Mouse (Mus musculus) midbrain, embryonic 11.5 days (tissue): ENCODE data around the gene Abcc6. TPM values are rescaled to one million over a fixed set of nuclear protein-coding genes. Genes with fewer than 3 reads are reported as not detected.
"Not testable (repeated sequence)": the region's sequence is repeated elsewhere in the genome, so short reads cannot be mapped to it uniquely, and the experiment has no call there.

Experiments used
- ATAC-seq: fragments of 200-750 bp; cut with Nextera tagmentation; 2 replicates; pipeline ENCODE4 v1.8.0; 2017; ENCODE audit warnings: moderate TSS enrichment, moderate library complexity; ENCODE audit not compliant: low FRiP score
- DNase-seq: peaks from one replicate; pipeline ENCODE4 v3.0.0; 2015; ENCODE audit warnings: low spot score; ENCODE audit errors: missing footprints
- H3K27ac ChIP-seq: fragments of 300-500 bp; sonication (generic); 2 replicates; pipeline ENCODE4 v1.5.1; 2014; ENCODE audit warnings: low read depth, low read length
- H3K27me3 ChIP-seq: fragments of 300-500 bp; sonication (generic); 2 replicates; pipeline ENCODE4 v1.6.1; 2014; ENCODE audit warnings: mild to moderate bottlenecking, low read length, moderate library complexity, mixed read lengths; ENCODE audit not compliant: control insufficient read depth, insufficient read depth
- H3K36me3 ChIP-seq: fragments of 300-500 bp; sonication (generic); 2 replicates; pipeline ENCODE4 v1.6.1; 2014; ENCODE audit warnings: mild to moderate bottlenecking, low read length, moderate library complexity, mixed read lengths; ENCODE audit not compliant: control insufficient read depth, insufficient read depth
- H3K4me1 ChIP-seq: fragments of 300-500 bp; sonication (generic); 2 replicates; pipeline ENCODE4 v1.6.1; 2014; ENCODE audit warnings: low read length; ENCODE audit not compliant: control insufficient read depth, insufficient read depth
- H3K4me2 ChIP-seq: fragments of 300-500 bp; sonication (generic); 2 replicates; pipeline ENCODE4 v1.6.1; 2014; ENCODE audit warnings: mild to moderate bottlenecking, moderate library complexity
- H3K4me3 ChIP-seq: fragments of 300-500 bp; sonication (generic); 2 replicates; pipeline ENCODE4 v1.5.1; 2014; ENCODE audit warnings: low read depth, low read length
- H3K9ac ChIP-seq: fragments of 300-500 bp; sonication (generic); 2 replicates; pipeline ENCODE4 v1.6.1; 2014; ENCODE audit warnings: low read length
- H3K9me3 ChIP-seq: fragments of 300-500 bp; sonication (generic); 2 replicates; pipeline ENCODE4 v1.6.1; 2016; ENCODE audit warnings: low read length; ENCODE audit not compliant: control insufficient read depth
- WGBS: fragments of 180-500 bp; shearing (Covaris S2); extraction: QIAGEN DNeasy Blood & Tissue Kit; methylation state at CpG from one replicate; pipeline ENCODE4 v1.1.7; 2014; 5-methylcytosine and 5-hydroxymethylcytosine counted together
- polyA plus RNA-seq: library from polyadenylated mRNA; unstranded; fragments of >200 nt; fragmentation: Nextera tagmentation; extraction: Ambion mirVana; gene quantifications from 2 replicates; pipeline ENCODE4 v1.2.1, GENCODE M21; 2014

Abcc6 gene
- polyA plus RNA-seq, 1 experiment from 2014 or later, result 0.44 TPM

DNA sequence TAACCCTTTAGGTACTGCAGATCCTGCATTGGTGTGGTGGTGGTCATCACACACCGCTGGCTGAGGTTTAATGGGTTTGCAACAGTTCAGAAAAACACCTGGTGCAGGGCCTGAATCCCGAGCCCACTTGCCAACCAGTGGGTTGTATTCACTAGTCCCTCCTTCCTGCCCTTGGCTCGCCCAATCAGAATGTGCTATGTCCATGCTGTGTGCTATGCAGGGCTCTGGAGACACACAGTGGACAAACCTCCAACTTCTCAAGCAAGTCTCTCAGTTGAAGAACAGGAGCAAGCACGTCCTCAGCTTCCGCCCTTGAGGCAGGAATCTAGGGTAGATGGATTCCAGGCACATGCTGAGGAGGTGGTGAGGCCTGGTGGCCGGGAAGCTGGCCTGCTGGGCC, 55.6 kb downstream of the Abcc6 start:
- WGBS, result 77% methylated on average over 6 of the region's 6 CpGs
- no peak for ATAC-seq
- H3K4me2 ChIP-seq, result no peak overlapping the region

DNA sequence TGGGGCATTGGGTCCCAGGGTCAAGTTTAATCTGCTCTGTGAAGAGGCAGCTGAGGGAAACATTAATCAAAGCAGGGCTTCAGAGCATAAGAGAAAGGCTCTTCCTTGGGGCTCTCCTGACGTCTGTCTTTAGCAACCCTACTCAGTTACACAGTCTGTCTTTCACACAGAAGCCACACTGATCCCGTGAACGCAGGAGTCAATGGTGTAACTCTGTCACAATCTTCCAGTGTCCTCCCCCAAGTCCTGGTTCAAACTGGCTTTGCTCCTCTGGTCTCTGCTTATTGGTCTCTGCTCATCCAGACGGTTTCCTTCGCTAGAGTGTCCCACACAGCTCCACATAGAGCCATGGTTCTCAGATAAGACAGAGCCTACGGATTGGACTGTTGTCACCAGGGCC, 56.0 kb downstream of the Abcc6 start:
- ATAC-seq, result no peak
- Histone ChIP-seq H3K4me1 (no peaks in the 10 kb centered on the region), H3K36me3 (no peaks in the 10 kb centered on the region), H3K9me3 (no peaks in the 10 kb centered on the region), H3K27me3 (no peaks in the 10 kb centered on the region), H3K4me3 (no peak overlapping the region), H3K4me2 (no peak overlapping the region), H3K9ac (no peak overlapping the region), H3K27ac (no peak overlapping the region)
- WGBS, result 77% methylated on average over 6 of the region's 6 CpGs
- no peak for DNase-seq

More for the DNA sequence above, 55.6 kb downstream of the Abcc6 start:
- H3K9ac ChIP-seq, result no peak overlapping the region
- no peak for DNase-seq
- no peak overlapping the region for H3K27ac ChIP-seq
- no peaks in the 10 kb centered on the region for H3K9me3 ChIP-seq
- H3K4me1 ChIP-seq, result no peaks in the 10 kb centered on the region
- no peaks in the 10 kb centered on the region for H3K36me3 ChIP-seq
- H3K4me3 ChIP-seq, result no peak overlapping the region
- no peaks in the 10 kb centered on the region for H3K27me3 ChIP-seq

DNA sequence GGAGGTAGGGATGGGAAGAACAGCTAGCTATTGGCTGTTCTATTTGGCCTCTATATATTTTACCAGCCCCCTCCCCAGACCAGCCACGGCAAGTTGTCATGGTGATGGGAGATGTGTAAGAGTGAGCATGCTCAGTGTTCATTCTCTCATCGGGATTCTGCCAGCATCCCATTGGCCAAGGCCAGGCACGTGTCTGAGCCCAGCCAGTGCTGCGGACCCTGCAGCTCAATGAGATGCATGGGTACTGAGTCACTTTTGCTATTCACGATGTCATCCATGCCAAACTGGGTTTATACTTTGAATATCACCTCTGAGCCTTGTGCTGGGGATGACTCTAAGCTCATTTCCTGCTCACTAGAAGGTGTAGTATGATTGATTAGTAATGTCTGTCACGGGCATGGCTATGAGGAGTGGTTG, 56.8 kb downstream of the Abcc6 start:
- Histone ChIP-seq H3K4me1 (no peaks in the 10 kb centered on the region), H3K9ac (no peak overlapping the region), H3K36me3 (no peaks in the 10 kb centered on the region), H3K9me3 (no peaks in the 10 kb centered on the region), H3K4me2 (no peak overlapping the region), H3K27me3 (no peaks in the 10 kb centered on the region), H3K4me3 (no peak overlapping the region), H3K27ac (no peak overlapping the region)
- ATAC-seq, result no peak
- DNase-seq, result no peak
- 81% methylated on average over 6 of the region's 6 CpGs for WGBS

DNA sequence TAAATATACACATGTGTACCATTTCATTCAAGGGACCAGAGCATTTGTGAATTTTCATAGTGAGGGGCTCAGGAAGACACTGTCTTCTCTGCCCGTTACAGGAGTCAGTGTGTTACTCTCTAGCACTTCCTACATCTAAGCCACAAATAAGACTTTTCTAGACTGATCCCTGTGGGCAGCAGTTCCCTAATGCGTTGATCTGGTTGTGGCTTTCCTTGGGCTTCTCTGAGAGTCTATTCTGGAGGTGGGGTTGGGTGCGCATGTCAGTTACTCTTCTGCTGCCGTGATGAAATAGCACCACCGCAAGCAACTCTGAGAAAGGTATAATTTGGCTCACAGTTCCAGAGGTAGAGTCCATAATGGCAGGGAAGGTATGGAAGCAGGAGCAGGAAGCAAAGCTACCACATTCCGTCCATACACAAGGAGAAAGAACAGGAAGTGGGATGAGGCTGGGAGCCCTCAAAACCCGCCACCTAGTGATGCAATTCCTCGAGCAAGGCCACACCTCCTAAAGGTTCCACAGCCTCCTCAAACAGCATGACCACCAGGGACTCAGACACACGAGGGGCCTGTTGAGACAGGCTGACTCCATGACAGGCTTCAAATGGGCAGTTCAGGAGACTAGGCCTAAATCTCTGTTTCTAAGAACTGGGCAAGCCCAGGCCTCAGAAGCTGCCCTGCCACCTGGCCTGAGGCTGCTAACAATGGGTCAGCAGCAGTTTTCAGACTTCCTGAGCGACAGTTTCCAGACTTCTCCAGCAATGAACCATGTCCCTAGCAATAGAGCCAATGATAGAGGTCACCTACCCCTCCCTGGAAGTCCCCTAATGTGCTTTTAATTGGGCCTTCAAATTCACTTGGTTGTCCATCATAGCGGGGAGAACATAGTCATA, 58.0 kb downstream of the Abcc6 start:
- ATAC-seq, result no peak
- 81% methylated on average over 11 of the region's 11 CpGs for WGBS

DNA sequence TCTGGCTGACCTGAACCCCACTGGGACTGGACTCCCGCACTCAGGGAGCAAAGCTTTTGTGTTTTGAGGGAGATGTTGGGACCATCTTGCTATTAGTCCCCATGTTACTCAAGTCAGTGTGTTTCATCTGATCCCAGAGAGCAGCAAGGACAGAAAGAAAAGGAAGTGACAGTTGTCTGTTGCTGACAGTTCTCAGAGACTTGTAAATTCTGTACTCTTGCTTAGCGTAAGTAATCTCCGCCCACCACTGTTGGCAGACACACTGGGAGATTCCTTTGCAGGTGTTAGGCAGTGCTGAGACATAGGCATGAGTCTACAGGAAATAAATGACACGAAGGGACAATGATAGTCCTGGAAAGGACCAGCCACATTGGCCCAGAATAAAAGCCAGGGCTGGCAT, 73.5 kb downstream of the Abcc6 start:
- ATAC-seq, result no peak

More for the DNA sequence above, 58.0 kb downstream of the Abcc6 start:
- Histone ChIP-seq H3K4me1 (no peaks in the 10 kb centered on the region), H3K27me3 (no peaks in the 10 kb centered on the region), H3K9ac (no peak overlapping the region), H3K4me2 (no peak overlapping the region), H3K9me3 (no peaks in the 10 kb centered on the region), H3K36me3 (no peaks in the 10 kb centered on the region), H3K27ac (no peak overlapping the region), H3K4me3 (no peak overlapping the region)
- DNase-seq, result no peak

DNA sequence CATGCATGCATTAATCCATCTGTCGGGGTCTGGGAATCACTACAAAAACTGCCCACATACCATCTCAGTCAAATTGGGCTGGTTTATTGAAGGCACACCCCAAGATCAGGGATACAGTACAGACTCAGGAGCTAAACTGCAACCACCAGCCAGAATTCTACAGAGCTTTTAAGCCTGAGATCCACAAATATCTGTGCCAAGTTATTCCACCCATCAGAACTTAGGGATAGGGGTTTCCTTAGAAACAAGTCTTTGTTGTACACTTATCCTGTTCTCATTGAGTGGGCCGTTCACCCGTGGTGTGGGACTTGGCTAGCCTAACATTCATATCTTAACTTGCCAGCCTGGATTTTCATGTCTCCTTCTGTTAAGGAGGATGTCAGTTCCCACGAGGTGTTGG, 81.0 kb downstream of the Abcc6 start:
- WGBS, result 79% methylated on average over 4 of the region's 4 CpGs
- Histone ChIP-seq H3K9me3 (no peaks in the 10 kb centered on the region), H3K36me3 (no peaks in the 10 kb centered on the region), H3K27ac (no peak overlapping the region), H3K4me2 (no peak overlapping the region), H3K4me3 (no peak overlapping the region), H3K27me3 (no peaks in the 10 kb centered on the region), H3K4me1 (no peaks in the 10 kb centered on the region), H3K9ac (no peak overlapping the region)
- ATAC-seq (no peak), DNase-seq (no peak)

More for the DNA sequence above, 73.5 kb downstream of the Abcc6 start:
- H3K4me3 ChIP-seq, result no peak overlapping the region
- no peaks in the 10 kb centered on the region for H3K4me1 ChIP-seq
- no peak for DNase-seq
- H3K9me3 ChIP-seq, result no peaks in the 10 kb centered on the region
- H3K4me2 ChIP-seq, result no peak overlapping the region
- H3K36me3 ChIP-seq, result no peaks in the 10 kb centered on the region
- no peaks in the 10 kb centered on the region for H3K27me3 ChIP-seq
- no peak overlapping the region for H3K9ac ChIP-seq
- 73% methylated on average over 4 of the region's 4 CpGs for WGBS
- H3K27ac ChIP-seq, result no peak overlapping the region

DNA sequence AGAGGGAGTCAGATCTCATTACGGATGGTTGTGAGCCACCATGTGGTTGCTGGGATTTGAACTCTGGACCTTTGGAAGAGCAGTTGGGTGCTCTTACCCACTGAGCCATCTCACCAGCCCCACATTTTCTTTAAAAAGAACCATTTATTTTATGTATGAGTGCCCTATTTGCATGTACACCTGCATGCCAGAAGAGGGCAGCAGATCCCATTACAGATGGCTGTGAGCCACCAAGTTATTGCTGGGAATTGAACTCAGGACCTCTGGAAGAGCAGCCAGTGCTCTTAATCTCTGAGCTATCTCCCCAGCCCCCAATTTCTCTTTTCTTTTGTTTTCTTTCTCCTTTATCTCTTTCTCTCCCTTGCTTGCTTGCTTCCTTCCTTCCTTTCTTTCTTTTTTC, 86.8 kb downstream of the Abcc6 start:
- H3K4me1 ChIP-seq, H3K4me3 ChIP-seq, H3K27me3 ChIP-seq, H3K27ac ChIP-seq, H3K9me3 ChIP-seq, DNase-seq, H3K4me2 ChIP-seq, H3K36me3 ChIP-seq, ATAC-seq, H3K9ac ChIP-seq: not testable (repeated sequence)
- 80% methylated on average over 1 of the region's 1 CpGs for WGBS

DNA sequence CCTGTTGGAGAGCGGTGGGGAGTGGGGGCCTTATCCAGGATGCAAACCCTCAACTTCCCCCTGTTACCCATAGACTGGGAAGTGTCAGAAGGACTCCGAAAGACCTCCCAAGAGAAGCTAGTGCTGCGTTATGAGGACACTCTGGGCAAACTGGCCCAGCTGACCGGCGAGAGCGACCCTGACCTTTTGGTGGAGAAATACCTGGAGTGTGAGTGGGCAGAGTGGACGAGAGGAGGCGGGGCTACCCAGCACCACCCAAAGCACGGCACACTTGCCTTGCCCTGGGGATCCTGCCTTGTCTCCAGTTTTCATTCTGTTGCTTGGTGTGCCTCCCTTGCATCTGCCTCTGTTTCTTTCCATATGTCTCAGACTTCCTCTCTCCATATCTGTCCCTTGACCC, 88.1 kb downstream of the Abcc6 start:
- 88% methylated on average over 9 of the region's 9 CpGs for WGBS
- Histone ChIP-seq H3K9ac (no peak overlapping the region), H3K4me3 (no peak overlapping the region), H3K9me3 (no peaks in the 10 kb centered on the region), H3K27ac (no peak overlapping the region), H3K36me3 (no peaks in the 10 kb centered on the region), H3K4me1 (no peaks in the 10 kb centered on the region), H3K4me2 (no peak overlapping the region), H3K27me3 (no peaks in the 10 kb centered on the region)
- ATAC-seq (no peak), DNase-seq (no peak)

DNA sequence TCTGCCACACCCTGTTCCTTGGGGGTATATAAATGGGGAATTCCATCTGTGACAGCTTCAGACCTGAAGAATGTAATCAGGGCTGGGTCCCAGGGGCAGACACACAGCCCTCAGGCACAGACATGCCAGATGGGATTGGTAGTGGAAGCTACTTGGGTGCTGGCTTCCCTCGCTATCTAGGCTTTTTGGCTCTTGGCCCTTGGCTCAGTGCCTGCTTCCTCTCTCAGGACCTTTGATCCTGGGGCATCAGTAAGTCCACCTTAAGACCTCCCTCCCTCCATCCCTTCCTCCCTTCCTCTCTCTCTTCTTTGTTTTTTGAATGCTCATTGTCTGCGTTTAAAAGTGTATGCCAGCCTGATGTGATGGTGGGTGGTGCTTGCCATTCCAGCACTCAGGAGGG, 90.3 kb downstream of the Abcc6 start:
- no peaks in the 10 kb centered on the region for H3K27me3 ChIP-seq
- H3K27ac ChIP-seq, result no peak overlapping the region
- WGBS, result 48% methylated on average over 2 of the region's 2 CpGs
- no peaks in the 10 kb centered on the region for H3K9me3 ChIP-seq
- DNase-seq (no peak), ATAC-seq (no peak)
- H3K4me3 ChIP-seq, result no peak overlapping the region
- H3K4me2 ChIP-seq, result no peak overlapping the region
- H3K36me3 ChIP-seq, result no peaks in the 10 kb centered on the region
- H3K4me1 ChIP-seq, result no peaks in the 10 kb centered on the region
- no peak overlapping the region for H3K9ac ChIP-seq
